Mouse (Mus musculus): ENCODE results near the gene Hist2h2aa2. TPM values are rescaled to one million over a fixed set of nuclear protein-coding genes. Genes with fewer than 3 reads are reported as not detected.

Gene Hist2h2aa2
- 3.9 TPM in 1 of 2 replicates, not detected in the other for polyA plus RNA-seq (2012; rRNA removed)

DNA sequence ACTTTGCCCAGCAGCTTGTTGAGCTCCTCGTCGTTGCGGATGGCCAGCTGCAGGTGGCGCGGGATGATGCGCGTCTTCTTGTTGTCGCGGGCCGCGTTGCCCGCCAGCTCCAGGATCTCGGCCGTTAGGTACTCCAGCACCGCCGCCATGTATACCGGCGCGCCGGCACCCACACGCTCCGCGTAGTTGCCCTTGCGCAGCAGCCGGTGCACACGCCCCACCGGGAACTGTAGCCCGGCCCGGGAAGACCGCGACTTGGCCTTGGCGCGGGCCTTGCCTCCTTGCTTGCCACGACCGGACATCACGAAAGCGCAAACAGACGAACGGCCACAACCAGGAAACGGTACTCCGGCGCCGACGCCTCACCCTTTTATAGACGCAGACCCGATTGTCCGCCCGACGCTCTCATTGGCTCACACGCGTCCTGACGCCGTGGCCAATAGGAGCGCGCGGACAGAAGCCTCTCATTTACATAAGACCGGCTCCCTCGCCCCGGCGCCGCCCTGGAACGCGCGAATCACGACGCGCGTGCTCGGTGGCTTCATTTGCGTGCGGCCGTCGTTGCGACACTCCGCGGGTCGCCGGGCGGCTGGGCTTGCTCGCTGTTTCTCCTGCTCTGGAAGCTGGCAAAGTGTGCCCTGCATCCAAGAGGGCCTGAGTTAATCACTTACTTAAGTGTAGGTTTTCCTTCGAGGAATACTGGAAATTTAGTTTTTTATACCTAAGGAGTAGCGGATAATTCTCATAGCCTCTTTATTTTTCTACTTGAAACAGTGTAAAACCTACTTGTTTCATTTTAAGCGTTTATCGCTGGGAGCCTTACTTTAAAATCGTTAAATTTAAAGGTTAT is at the start of gene Hist2h2aa2:
Gene Hist2h2aa2, minus strand, starts transcription at position 328 of the 850 bp plus-strand sequence.

DNA sequence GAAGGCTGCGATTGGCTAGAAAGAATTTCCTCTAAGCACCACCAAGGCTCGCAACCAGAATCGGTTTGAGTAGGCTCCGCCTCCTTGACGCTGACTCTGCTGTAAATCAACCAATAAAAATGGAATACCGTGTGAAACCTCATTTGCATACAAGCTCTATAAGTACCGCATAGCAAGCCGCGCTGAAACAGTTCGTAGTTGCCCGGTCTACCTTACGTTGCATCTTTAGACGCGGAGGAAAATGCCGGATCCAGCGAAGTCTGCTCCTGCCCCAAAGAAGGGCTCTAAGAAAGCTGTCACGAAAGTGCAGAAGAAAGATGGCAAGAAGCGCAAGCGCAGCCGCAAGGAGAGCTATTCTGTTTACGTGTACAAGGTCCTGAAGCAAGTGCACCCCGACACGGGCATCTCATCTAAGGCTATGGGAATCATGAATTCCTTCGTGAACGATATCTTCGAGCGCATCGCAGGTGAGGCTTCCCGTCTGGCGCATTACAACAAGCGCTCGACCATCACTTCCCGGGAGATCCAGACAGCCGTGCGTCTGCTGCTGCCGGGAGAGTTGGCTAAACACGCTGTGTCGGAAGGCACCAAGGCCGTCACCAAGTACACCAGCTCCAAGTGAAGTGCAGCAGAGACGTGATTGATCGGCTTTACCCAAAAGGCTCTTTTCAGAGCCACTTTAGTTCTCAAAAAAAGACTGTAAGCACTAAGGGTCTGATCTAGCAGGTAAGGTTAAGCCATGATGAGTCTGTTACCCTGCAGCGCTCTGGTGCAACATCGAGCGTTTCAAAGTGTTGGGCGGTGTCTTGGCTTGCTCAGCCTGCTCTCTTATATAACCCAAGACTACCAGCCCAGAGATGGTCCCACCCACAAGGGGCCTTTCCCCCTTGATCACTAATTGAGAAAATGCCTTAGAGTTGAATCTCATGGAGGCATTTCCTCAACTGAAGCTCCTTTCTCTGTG is 29.7 kb upstream of the Hist2h2aa2 start, which contains the start of gene Hist2h2bb:
Gene Hist2h2bb, plus strand, starts transcription at position 242 of the 964 bp plus-strand sequence.

DNA sequence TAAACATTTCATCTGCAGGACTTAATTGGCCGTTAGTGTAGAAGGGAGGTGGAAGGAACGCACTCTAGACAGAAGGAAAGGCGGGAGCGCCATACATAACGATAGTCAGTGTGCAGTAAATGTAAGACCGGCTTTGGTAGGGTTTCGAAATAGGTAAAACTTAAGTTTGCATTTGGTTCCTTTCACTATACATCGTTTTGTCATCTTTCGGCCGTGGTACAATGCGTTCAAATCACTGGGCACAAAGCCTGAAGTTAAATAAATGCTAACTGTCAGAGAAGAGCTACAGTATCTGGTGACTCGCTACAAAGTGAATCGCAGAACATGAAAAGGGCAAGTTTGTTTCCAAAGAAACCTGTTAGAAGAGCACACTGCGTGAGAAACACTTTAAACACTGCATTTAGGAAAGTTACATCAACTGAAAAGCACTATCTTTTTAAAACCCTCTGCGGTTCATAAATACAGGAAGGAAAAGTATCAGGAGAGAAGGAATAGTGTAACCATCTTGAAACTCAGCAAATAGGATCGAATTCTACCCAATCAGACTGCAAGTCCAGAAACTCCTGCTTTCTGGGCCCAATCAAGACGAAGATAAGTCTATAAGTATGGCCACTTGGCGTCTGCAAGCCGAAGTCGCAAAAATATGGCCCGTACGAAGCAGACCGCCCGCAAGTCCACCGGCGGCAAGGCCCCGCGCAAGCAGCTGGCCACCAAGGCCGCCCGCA is 28.1 kb upstream of the Hist2h2aa2 start, which contains the start of gene Hist2h3b:
Gene Hist2h3b, plus strand, starts transcription at position 604 of the 725 bp plus-strand sequence.

DNA sequence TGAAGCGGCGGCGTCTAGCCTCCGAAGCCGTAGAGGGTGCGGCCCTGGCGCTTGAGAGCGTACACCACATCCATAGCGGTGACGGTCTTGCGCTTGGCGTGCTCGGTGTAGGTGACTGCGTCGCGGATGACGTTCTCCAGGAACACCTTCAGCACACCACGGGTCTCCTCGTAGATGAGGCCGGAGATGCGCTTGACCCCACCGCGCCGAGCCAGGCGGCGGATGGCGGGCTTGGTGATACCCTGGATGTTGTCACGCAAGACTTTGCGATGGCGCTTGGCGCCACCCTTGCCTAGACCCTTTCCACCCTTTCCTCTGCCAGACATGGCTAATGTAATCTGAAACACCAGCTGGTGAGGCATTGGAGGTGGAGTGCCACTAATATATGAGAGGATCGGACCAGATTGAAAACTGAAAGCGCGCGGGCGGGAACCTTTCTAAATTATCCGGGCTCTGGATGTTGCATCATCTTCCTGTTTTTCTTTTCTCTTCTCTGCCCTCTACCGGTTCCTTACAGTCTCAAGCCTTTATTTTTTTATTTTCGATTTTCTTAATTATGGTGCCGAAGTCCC is 23.0 kb upstream of the Hist2h2aa2 start, which contains the start of gene Hist2h4:
Gene Hist2h4, minus strand, starts transcription at position 333 of the 572 bp plus-strand sequence.

DNA sequence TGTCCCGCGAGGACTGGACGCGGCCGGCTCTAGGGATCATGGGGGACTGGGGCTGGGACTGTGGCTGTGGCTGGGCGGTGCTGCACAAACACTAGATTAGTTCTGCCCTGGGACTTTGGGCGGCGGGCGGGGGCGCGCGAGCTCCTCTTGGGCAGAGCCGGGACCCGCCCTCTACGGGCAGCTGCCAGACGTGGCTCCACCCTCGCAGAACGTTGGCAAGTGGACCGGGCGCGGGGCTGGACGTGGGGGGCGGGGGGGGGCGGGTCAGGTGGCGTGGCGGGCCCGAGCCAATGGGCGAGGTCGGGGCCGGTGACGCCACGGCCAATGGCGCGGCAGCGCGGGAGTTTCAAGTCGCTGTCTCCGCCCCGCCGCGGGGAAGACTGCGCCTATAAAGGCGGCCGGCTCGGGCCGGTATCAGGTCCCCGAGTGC is 6.4 kb upstream of the Hist2h2aa2 start, which contains the start of gene Hist2h3c1:
Gene Hist2h3c1, plus strand, starts transcription at position 259 of the 430 bp plus-strand sequence.

DNA sequence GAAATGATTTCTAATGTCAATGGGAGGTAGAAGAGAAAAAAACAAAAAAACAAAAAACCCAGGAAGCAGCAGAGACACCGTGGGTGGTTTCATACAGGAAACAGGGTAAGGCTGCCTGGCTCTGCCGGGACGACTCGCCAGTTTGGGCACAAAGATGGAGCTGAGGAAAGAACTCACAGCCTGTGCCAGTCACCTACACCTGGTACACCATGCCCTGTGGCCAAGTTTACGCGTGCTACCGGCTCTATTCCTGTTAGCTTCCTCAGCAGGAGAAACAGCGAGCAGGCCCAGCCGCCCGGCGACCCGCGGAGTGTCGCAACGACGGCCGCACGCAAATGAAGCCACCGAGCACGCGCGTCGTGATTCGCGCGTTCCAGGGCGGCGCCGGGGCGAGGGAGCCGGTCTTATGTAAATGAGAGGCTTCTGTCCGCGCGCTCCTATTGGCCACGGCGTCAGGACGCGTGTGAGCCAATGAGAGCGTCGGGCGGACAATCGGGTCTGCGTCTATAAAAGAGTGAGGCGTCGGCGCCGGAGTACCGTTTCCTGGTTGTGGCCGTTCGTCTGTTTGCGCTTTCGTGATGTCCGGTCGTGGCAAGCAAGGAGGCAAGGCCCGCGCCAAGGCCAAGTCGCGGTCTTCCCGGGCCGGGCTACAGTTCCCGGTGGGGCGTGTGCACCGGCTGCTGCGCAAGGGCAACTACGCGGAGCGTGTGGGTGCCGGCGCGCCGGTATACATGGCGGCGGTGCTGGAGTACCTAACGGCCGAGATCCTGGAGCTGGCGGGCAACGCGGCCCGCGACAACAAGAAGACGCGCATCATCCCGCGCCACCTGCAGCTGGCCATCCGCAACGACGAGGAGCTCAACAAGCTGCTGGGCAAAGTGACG is 5.2 kb upstream of the Hist2h2aa2 start, which contains the start of gene Hist2h2aa1:
Gene Hist2h2aa1, plus strand, starts transcription at position 495 of the 884 bp plus-strand sequence.

DNA sequence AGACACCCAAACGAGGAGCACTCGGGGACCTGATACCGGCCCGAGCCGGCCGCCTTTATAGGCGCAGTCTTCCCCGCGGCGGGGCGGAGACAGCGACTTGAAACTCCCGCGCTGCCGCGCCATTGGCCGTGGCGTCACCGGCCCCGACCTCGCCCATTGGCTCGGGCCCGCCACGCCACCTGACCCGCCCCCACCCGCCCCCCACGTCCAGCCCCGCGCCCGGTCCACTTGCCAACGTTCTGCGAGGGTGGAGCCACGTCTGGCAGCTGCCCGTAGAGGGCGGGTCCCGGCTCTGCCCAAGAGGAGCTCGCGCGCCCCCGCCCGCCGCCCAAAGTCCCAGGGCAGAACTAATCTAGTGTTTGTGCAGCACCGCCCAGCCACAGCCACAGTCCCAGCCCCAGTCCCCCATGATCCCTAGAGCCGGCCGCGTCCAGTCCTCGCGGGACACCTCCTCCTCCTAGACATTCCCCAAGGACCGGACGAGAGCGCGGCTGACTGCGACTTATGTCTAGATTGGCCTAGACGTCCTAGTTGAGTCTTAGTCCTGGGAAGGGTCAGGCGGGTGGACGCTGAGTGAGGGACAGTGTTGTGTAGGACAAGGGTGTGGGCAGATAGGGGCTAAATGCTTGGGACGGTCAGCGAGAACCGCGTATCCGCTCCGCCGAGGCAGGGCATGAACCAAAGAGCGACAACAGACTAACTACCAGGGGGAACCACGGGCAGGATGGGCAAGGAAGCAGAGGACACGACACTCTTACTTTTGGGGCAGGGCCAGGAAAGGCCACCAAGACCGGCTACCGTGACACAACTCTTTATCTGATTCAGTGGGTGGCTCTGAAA is 902 bp downstream of the Hist2h2aa2 start, which contains the start of gene Hist2h3c2:
Gene Hist2h3c2, minus strand, starts transcription at position 174 of the 840 bp plus-strand sequence.

DNA sequence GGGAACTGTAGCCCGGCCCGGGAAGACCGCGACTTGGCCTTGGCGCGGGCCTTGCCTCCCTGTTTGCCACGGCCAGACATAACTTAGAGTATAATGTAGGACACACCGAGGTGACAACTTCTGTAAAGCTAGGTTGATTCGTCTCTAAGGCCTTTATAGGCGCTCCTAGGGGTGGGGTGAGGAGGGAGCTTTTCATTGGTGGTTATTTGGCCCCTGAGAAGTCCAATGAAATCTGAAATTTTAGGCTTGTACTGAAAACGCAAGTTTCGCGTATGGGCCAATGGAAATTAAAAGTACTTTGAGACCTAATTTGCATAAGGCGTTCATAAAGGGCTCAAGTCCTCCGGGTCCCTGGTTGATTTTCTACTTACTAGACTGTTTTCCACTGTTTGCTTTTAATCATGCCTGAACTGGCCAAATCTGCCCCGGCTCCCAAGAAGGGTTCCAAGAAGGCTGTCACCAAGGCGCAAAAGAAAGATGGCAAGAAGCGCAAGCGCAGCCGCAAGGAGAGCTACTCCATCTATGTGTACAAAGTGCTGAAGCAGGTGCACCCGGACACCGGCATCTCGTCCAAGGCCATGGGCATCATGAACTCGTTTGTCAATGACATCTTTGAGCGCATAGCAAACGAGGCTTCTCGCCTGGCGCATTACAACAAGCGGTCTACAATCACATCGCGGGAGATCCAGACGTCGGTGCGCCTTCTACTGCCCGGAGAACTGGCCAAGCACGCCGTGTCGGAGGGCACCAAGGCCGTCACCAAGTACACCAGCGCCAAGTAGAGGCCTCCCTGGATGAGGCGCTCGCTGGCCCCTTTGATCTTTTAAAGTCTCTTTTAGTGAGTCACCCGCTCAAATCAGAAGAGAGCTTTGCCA is 19.1 kb downstream of the Hist2h2aa2 start, which contains the start of the genes Hist2h2ac and Hist2h2be:
Gene Hist2h2ac, minus strand, starts transcription at position 116 of the 875 bp plus-strand sequence.
Gene Hist2h2be, plus strand, starts transcription at position 355 of the 875 bp plus-strand sequence.

DNA sequence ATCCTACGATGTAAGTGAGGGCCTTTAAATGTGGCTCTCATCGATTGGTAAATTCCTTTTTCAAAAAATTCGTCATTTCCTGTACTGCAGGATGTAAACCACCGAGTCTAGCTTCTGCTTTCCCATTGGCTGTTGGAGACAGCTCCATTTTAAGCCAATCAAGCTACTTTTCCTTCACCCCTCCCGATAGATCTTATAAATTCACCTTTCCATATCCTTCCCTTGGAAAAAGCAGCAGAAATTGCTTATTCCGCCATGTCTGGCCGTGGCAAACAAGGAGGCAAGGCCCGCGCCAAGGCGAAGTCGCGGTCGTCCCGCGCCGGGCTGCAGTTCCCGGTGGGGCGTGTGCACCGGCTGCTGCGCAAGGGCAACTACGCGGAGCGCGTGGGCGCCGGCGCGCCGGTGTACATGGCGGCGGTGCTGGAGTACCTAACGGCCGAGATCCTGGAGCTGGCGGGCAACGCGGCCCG is 20.4 kb downstream of the Hist2h2aa2 start, which contains the start of the genes Bola1 and Hist2h2ab:
Gene Bola1, minus strand, starts transcription at position 49 of the 470 bp plus-strand sequence.
Gene Hist2h2ab, plus strand, starts transcription at position 205 of the 470 bp plus-strand sequence.

Other genes with a start within 250 kb of the Hist2h2aa2 start
- 141 and 142 TPM in 2 replicates for gene Plekho1, start 244.3 kb downstream of the Hist2h2aa2 start, polyA plus RNA-seq (2012; rRNA removed)
- 31.4 and 35.0 TPM in 2 replicates for gene Vps45, start 181.8 kb downstream of the Hist2h2aa2 start, polyA plus RNA-seq (2012; rRNA removed)
- gene Otud7b, start 135.7 kb downstream of the Hist2h2aa2 start, polyA plus RNA-seq (2012; rRNA removed) = 6.4 and 6.8 TPM in 2 replicates
- gene Mtmr11, start 78.3 kb downstream of the Hist2h2aa2 start, polyA plus RNA-seq (2012; rRNA removed) = 13.6 and 16.5 TPM in 2 replicates
- gene Sf3b4, start 67.9 kb downstream of the Hist2h2aa2 start, polyA plus RNA-seq (2012; rRNA removed) = 79.1 and 89.4 TPM in 2 replicates
- gene Sv2a, start 59.1 kb downstream of the Hist2h2aa2 start, polyA plus RNA-seq (2012; rRNA removed) = 154 and 157 TPM in 2 replicates
- 39.6 and 42.5 TPM in 2 replicates for gene Bola1, start 20.6 kb downstream of the Hist2h2aa2 start, polyA plus RNA-seq (2012; rRNA removed)
- 0.43 and 2.0 TPM in 2 replicates for gene Hist2h2ab, start 20.4 kb downstream of the Hist2h2aa2 start, polyA plus RNA-seq (2012; rRNA removed)
- gene Hist2h2ac, start 19.4 kb downstream of the Hist2h2aa2 start, polyA plus RNA-seq (2012; rRNA removed) = 3.9 and 4.2 TPM in 2 replicates
- gene Hist2h2be, start 19.2 kb downstream of the Hist2h2aa2 start, polyA plus RNA-seq (2012; rRNA removed) = 9.9 and 10.2 TPM in 2 replicates
- 10.2 and 11.0 TPM in 2 replicates for gene Hist2h3c2, start 1.1 kb downstream of the Hist2h2aa2 start, polyA plus RNA-seq (2012; rRNA removed)
- gene Hist2h2aa1, start 5.2 kb upstream of the Hist2h2aa2 start, polyA plus RNA-seq (2012; rRNA removed) = 53.4 and 60.9 TPM in 2 replicates
- not detected in 2 replicates for gene Hist2h3c1, start 6.4 kb upstream of the Hist2h2aa2 start, polyA plus RNA-seq (2012; rRNA removed)
- gene Hist2h4, start 23.0 kb upstream of the Hist2h2aa2 start, polyA plus RNA-seq (2012; rRNA removed) = 2.1 and 2.4 TPM in 2 replicates
- 15.6 and 19.5 TPM in 2 replicates for gene Hist2h3b, start 28.4 kb upstream of the Hist2h2aa2 start, polyA plus RNA-seq (2012; rRNA removed)
- gene Hist2h2bb, start 29.5 kb upstream of the Hist2h2aa2 start, polyA plus RNA-seq (2012; rRNA removed) = 1.4 and 2.7 TPM in 2 replicates
- 0.96 and 1.2 TPM in 2 replicates for gene Fcgr1, start 53.7 kb upstream of the Hist2h2aa2 start, polyA plus RNA-seq (2012; rRNA removed)
- 0.07 TPM in 1 of 2 replicates, not detected in the other for gene BC107364, start 212.0 kb upstream of the Hist2h2aa2 start, polyA plus RNA-seq (2012; rRNA removed)

Data from central nervous system, embryonic 18 days (tissue).